Mouse (Mus musculus) heart, adult 8-10 months (tissue): Measurements from ENCODE around the gene Serpina6. TPM values are rescaled to one million over a fixed set of nuclear protein-coding genes. Genes with fewer than 3 reads are reported as not detected.

Experiments used
- DNase-seq: peaks from one replicate; pipeline ENCODE4 v3.0.0; 2022; ENCODE audit warnings: low spot score
- total RNA-seq, 4 experiments: library from RNA; stranded (reverse); gene quantifications; 2 replicates each; pipeline ENCODE4 v1.2.4; 2022

The Serpina6 gene
- total RNA-seq, 4 experiments from 2014 or later = not detected

- no peak for DNase-seq
Measured at GRCm38 (mm10) chr12:103655123-103656044, 1.6 kb downstream of the Serpina6 start.

GRCm38 (mm10) chr12:103653836-103654235 lies 3.2 kb downstream of the Serpina6 start:
- DNase-seq = no peak

- no peak for DNase-seq
Measured at GRCm38 (mm10) chr12:103646314-103646713, 10.7 kb downstream of the Serpina6 start.

DNA sequence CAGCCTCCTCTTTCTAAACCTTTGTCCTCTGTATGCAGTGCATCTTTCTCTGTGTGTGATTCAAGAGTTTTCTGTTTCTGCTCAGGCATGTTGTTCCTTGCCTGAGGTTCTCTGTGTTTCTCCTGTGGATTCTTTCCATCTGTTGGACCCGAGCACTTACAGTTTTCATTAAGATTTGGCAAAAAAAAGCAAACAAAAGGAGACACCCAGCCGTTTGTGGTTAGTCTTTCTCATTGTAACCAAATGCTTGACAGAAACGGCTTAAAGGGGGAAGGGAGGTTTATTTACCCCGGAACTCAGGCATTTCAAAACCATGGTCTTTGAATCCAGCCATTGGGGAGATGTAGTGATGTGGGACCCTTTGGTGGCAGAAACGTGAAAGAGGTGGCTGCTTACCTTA lies 12.4 kb downstream of the Serpina6 start:
- DNase-seq = no peak

DNA sequence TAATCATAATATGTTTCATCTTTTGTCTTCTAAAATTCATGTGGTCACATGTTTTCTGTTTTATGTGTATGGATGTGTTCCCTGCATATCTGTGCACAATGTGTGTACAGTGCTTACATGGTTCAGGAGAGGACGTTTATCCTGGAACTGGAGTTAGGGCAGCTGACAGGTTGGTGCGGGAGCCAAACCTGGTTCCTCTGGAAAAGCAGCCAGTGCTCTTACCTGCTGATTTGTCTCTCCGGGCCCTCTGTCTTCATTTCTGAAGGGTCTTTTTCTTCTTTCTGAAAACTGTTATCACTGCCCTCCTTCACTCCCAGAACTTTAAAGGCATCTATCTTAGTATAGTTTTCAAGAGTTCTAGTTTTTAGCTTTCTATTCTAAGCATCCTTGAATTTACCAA lies 13.2 kb downstream of the Serpina6 start:
- DNase-seq = no peak

DNA sequence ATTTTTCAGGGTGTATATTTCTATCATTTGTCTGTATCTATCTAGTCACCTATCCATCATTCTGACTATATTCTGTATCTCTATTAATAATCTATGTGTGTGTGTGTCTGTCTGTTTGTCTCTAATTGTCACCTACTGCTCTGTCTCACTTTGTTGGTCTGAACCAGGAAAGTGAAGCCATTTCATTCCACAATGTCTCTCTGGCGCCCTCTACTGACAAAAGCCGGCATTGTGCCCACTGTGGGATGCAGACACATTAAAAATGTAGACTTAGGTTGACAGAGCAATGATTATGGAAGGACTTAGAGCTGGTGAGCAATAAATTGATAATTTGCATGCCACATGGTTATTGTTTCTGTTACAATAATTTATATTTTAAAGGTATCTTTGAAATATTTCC lies 13.7 kb downstream of the Serpina6 start:
- peak; percentile 61 for DNase-seq

DNA sequence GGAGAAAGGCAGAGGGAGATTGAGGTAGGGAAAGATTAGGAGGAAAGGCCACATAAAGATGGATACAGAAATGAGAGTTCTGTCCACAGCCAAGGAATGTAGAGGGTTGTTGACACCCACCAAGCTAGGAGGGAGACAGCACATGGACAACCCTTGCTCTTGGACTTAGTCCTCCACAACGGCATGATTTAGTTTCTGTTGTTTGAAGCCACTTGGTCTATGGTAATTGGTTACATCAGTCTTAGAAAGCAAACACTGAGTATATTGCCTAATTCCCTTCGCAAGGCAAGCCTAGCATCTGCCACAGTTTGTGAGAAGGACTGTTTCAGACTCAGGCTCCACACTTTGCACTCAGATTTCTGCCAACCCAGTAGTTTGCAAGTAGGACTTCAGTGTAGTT lies 21.2 kb downstream of the Serpina6 start:
- DNase-seq = no peak

DNA sequence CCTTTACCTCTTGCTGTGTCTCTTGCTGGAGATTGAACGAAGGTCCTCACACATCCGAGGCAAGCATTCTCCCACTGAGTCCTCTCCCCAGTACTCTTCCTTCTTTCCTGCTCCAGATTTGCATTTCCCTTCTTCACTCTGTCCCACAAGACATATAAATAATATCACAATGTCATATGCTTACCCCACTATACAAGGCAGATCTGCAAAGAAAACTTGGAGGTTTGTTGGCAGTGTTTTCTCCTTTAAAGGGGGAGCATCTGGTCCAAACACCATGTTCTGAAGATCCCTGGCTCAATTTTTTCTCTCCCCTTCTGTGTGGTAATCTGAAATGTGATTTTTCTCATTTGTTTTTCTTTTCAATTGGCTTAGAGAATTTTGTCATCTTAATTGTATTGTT lies 22.6 kb downstream of the Serpina6 start:
- DNase-seq = no peak

- no peak for DNase-seq
Measured at GRCm38 (mm10) chr12:103631203-103631612, 25.8 kb downstream of the Serpina6 start, which contains the start of gene Serpina10. Serpina10 (minus strand) TSS chr12:103631444.

DNA sequence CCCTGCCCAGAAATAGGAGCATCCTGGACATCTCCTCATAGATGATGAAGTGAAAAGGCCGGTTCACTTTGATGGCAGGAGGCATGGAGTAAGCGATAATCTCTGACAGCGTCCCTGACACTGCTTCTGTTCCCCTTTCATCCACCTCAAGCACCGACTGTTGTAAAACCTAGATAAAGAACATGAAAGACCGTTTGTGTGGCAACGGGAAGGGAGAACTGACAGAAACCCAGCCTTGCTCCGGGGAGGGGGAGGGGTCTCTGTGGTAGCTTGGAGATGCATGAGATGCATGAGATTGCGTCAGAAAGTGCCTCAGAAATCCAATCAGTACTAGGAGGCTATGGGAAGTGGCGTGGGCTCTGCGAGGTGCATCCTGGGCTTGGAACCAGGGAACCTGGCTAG lies 40.2 kb downstream of the Serpina6 start:
- no peak for DNase-seq

- no peak for DNase-seq
Measured at GRCm38 (mm10) chr12:103615734-103616133, 41.3 kb downstream of the Serpina6 start.

DNA sequence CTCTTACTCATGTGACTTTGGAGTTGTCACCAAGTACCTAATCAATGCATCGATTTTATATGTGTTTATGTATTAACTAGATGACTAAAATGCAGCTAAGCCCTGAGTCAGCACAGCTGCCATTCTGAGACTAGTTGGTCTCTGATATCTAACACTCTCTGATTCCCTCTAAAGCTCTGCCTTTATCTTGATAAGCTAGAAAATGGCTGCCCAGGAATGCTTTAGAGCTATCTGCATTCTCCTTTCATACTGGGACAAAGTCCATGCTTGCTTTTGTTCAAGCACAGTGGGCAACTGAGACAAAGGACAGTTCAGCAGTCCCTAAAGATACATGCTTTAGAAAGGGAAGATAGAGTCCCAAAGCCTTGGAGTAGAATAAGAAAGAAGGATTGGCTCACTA lies 41.9 kb downstream of the Serpina6 start:
- DNase-seq = no peak

DNA sequence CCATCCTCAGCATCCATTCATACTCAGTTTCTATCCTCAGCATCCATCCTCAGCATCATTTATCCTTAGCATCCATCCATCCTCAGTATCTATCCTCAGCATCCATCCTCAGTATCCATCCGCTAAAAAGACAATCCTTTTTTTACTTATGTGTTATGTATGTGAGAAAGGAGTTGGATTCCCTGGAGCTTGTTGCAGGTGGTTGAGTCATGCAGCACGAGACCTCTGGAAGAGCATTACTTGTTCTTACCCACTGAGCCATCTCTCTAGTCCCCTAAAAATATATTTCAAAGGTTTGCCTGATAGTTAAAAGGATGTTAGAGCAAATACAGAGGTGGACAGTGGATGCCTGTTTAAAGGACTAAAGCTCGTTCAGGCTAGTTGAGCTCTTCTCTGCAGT lies 55.2 kb downstream of the Serpina6 start:
- no peak for DNase-seq

DNA sequence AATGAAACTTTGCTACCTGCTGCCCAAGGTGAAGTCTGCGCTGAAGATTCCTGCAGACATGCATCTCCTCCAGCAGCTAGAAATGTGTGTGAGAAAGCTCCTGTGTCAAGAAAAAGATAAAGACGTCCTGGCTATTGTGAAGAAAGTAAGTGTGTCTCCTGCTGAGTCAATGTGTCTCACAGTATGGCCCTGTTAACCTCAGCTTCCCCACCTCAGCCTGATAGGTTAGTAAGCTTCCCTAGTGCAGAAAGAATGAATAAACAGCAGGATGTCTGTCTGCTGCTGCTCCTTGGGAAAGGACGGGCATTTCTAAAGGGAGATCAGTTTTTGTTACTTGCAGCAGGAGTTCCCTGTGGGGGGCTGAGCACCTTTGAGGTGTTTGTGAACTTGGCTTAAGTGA lies 56.6 kb downstream of the Serpina6 start:
- DNase-seq = no peak

DNA sequence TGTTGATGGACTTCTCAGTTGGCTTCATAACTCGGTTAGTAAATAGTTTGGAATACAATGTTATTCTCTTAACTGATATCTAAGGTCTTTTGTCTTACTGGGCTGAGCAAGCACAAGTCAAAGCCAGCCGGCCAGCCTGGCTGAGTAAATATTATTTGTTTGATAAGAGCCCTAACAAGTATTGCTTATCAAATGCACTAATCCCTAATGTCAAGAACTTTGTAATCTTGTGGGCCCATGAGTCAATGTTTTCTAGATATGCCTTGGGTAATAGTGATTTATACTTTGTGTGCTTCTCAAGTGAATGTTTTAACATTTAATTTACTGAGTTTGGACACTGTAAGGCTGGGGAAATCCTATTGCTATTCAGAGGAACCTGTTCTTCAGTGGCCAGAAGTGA lies 58.6 kb downstream of the Serpina6 start:
- no peak for DNase-seq

Other genes with a start within 250 kb of the Serpina6 start
- 1 to 10 TPM in 3 of 4 experiments, under 1 TPM in 1; 0.41 to 1.8 (median 1.2) TPM for gene 9330161L09Rik, start 249.4 kb downstream of the Serpina6 start, total RNA-seq
- 10 to 100 TPM; 88.5 to 95.6 (median 91.7) TPM for gene Ddx24, start 231.4 kb downstream of the Serpina6 start, total RNA-seq
- 10 to 100 TPM; 45.0 to 62.7 (median 52.4) TPM for gene Ifi27, start 223.0 kb downstream of the Serpina6 start, total RNA-seq
- 10 to 100 TPM; 20.2 to 34.4 (median 28.4) TPM for gene Ifi27l2a, start 213.5 kb downstream of the Serpina6 start, total RNA-seq
- gene Ifi27l2b, start 200.0 kb downstream of the Serpina6 start, total RNA-seq = not detected
- 1 to 10 TPM in 1 of 4 experiments, under 1 TPM in 3; 0.22 to 1.6 (median 0.35) TPM for gene Ppp4r4, start 124.9 kb downstream of the Serpina6 start, total RNA-seq
- not detected for gene Serpina10, start 25.8 kb downstream of the Serpina6 start, total RNA-seq
- not detected for gene Serpina16, start 18.9 kb upstream of the Serpina6 start, total RNA-seq
- gene Serpina1f, start 38.3 kb upstream of the Serpina6 start, total RNA-seq = not detected
- under 1 TPM in 3 of 4 experiments, not detected in 1; 0.52 to 0.95 (median 0.53) TPM for gene Serpina1d, start 116.4 kb upstream of the Serpina6 start, total RNA-seq
- gene Serpina1b, start 173.2 kb upstream of the Serpina6 start, total RNA-seq = 1 to 10 TPM in 1 of 4 experiments, under 1 TPM in 2, not detected in 1; 0.47 to 6.7 (median 0.88) TPM
- under 1 TPM in 1 of 4 experiments, not detected in 3; 0.17 TPM for gene Serpina1a, start 206.3 kb upstream of the Serpina6 start, total RNA-seq
- under 1 TPM in 1 of 4 experiments, not detected in 3; 0.52 TPM for gene Serpina1c, start 247.7 kb upstream of the Serpina6 start, total RNA-seq